Mouse (Mus musculus) adrenal gland (tissue): ENCODE measurements at regions not wholly inside any gene's neighbourhood (a gene's known extent, or its start where the extent isn't known, plus 50 kb on each side); places are given as distances from the start of the nearest gene placed in this dataset.

Source experiments
- intact Hi-C: fragments of 180-260 bp; cut with DNase I; formaldehyde crosslinking; loops from one replicate; pipeline ENCODE4 v1.15.1; 2025

- intact Hi-C loops: loop anchor here (5.0 to 10.0 kb wide), 4 partner anchors 133 to 456 kb away; partner anchors contain the start of gene Aftph
Measured at GRCm38 (mm10) chr11:20459140-20459539, 83.9 kb upstream of the Sertad2 start.

GRCm38 (mm10) chr11:20460501-20460921 is 82.5 kb upstream of the Sertad2 start:
- intact Hi-C loops: no loop called here

- intact Hi-C loops: no loop called here
Measured at GRCm38 (mm10) chr11:20462076-20462475, 81.0 kb upstream of the Sertad2 start.

DNA sequence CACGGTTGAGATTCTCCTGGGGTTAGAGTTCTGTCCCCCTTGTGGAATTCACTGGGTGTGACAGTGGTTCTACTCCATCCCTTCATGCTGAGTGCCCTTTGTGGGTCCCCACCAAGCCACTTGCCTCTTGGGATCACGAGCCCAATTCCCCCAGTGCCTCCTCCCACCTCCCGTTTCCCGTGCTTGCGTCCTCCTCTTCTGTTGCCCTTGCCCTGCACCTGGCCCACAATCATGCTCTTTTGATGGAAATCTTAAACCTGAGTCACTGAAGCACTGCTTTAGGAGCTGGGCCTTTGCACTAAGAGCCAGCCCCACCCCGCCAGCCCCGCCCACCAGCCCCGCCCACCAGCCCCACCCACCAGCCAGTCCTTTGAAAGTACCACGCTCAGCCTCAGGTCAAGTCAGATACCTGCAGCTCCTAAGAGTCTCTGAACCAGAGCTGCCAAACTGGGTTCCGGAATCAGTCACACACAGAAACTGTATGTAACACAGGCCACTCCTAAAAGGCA is 79.8 kb upstream of the Sertad2 start:
- intact Hi-C loops: no loop called here

GRCm38 (mm10) chr11:20464564-20464963 is 78.5 kb upstream of the Sertad2 start:
- intact Hi-C loops: no loop called here

- intact Hi-C loops: no loop called here
Measured at GRCm38 (mm10) chr11:20466591-20466990, 76.5 kb upstream of the Sertad2 start.

DNA sequence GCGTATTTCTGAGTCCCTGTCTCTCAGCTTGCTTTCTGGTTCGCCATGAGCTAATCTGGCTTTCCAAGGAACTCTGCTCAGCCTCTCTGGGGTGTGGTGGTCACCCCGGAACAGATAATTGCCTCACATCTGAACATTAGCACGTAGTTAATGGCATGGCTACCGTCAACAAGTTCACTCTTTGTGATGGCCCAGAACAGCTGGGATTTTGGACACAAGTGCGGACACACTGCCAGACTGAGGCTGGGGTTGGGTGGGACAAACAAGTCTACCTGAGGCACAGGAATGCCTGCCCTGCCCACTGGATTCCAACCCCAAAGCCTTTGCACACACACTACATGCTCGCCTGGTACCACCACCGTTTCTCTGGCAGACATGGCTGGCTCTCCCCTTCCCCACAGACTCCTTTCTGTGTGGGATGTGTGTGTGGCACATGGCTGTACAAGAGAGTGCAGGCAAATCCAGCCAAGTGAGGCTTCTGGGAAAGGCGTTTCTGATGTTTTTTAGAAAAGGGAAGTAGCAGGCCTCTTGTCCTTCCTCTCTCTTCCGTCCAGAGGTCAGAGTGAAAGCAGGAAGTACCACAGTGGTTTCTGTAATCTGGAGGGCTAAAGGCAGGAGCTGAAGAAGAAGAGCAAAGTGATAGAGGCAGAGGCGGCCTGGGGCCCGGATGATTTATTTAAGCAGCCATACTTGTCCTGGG is 74.6 kb upstream of the Sertad2 start:
- intact Hi-C loops: no loop called here

GRCm38 (mm10) chr11:20469368-20469767 is 73.7 kb upstream of the Sertad2 start:
- intact Hi-C loops: no loop called here

GRCm38 (mm10) chr11:20470396-20470795 is 72.7 kb upstream of the Sertad2 start:
- intact Hi-C loops: no loop called here

DNA sequence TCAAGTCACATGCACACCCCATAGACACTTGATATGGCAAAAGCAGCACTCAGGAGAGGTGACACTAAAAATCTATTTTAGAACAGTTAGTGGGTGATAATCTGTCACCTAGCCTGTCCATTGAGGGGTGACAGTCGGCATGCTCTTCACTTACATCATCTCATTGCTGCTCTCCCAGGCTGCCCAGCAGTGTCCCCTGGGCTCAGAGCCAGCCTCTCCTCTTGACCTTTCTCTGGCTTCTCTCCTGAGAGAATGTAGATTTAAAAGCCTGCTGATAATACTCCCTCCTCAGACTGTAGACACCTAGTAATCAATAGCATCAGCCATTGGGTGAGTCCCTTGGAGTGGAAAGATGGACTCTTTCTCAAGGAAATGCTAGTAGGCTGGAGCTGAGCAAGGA is 70.7 kb upstream of the Sertad2 start:
- intact Hi-C loops: no loop called here

DNA sequence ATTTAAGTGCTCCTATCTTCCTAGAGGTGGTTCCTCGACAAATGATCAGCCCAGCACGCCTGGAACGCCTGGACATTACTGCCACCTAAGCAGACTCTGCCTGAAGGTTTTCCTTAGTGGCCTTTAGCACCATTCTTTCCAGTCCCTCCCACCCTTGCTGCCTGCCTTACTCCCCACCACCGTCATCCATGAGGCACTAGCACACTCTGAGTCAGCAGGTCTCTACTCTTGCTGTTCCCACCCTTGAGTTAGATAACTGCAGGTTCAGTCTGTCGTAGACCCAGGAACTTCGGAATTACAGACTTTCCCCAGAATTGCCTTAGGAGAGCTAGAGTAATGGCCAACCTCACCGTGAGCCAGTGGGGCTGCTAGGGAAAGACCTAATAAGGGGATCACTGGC is 67.4 kb upstream of the Sertad2 start:
- intact Hi-C loops: no loop called here

DNA sequence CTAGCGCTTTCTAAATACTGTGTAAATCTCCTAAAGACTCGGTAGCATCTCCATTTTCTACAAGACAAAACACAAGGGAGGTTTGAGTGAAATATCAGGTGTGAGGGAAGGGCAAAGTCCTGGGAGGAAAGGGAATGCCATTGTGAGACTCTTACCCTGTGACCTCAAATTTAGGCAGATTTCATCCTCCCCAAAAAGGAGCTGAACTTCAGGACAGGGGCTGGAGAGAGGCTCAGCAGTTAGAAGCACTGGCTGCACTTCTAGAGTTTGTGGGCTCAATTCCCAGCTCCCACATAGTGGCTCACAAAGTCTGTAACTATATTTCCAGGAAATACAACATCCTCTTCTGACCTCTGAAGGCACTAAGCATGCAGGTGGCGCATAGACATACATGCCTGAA is 66.6 kb upstream of the Sertad2 start:
- intact Hi-C loops: no loop called here

DNA sequence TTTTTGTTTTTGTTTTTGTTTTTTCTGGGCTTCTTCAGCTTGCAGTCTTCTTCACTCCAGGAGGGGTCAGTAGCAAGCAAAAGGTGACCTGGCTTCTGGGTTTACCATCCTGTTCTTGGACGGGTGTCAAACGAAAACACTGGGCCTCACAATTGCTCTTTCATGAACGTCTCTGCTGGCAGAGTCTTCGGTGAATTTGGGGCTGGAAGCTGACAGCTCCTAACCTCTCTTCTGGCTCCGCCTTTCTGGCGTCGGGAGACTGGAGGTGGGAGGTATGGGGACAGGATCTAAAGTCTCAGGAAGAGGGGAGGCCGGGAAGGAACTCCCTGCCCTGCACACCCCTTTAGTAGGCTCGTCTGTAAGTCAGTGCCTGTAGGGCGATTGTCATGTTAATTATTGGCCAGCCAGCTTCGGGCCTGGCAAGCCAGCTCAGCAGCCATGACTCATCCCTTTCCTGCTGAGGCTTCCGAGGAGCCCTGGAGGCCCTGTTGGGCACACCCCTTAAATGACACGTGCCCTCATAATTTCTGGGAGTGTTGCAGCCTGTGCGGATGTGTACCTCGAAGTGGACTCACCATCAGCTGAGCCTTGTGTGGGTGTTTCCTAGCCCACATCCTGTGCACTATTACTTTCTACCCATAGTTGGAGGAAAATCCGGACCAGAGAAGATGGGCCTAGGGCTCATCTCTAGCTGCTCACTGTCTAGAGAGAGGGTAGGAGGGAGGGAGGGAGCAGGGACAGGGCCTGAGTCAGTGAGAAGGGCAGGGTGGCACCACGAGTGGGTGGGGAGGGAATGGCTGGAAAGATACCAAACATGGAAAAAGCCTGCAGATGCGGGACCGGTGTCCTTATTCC is 65.6 kb upstream of the Sertad2 start:
- intact Hi-C loops: no loop called here

GRCm38 (mm10) chr11:20480632-20481031 is 62.4 kb upstream of the Sertad2 start:
- intact Hi-C loops: loop anchor here (5.0 kb wide), 1 partner anchor 152 kb away; no protein-coding TSS in a partner anchor

DNA sequence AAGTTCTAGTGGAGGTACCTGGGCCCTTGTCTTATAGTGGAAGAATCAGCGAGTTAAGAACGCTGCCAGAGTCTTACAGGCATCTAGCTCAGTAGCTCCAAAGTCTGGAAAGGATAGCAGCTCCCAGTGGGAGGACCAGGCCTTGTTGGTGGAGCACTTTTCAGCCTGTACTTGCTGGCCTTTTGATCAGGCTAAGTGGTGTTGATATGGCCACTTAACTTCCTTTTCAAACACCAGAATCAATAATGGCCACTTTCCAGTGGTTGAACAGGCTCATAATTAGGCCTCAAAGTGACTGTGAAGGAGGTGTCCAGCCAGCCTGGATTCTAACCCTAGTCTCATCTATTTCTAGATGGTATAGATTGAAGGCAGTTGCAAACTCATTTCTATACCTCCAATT is 57.7 kb upstream of the Sertad2 start:
- intact Hi-C loops: no loop called here
